Mouse (Mus musculus): ENCODE results near the gene Lsm6. TPM values are rescaled to one million over a fixed set of nuclear protein-coding genes. Genes with fewer than 3 reads are reported as not detected.
"Not testable (repeated sequence)": the region's sequence is repeated elsewhere in the genome, so short reads cannot be mapped to it uniquely, and the experiment has no call there.

Lsm6 gene
- polyA plus RNA-seq, 1 experiment from 2014 or later: 286 TPM

- Histone ChIP-seq H3K9me3 (ENCODE audit: low read depth, low read length) (no peaks in the 10 kb centered on the region), H3K27me3 (ENCODE audit: insufficient read depth, low read length) (no peaks in the 10 kb centered on the region), H3K27ac (ENCODE audit: low read depth) (no peak overlapping the region; the same call in 1 of the 2 replicates), H3K4me3 (ENCODE audit: low read depth, low read length) (no peak overlapping the region), H3K4me2 (no peak overlapping the region), H3K36me3 (ENCODE audit: insufficient read depth) (no peaks in the 10 kb centered on the region), H3K9ac (no peak overlapping the region), H3K4me1 (ENCODE audit: insufficient read depth) (0 out of 2 replicates have a peak, but pooled peaks cover 3% of the 10 kb centered on the region)
- WGBS: 38% methylated on average over 3 of the region's 3 CpGs
- ATAC-seq (ENCODE audit: insufficient read depth): peak; percentile 14; the same call in 1 of the 2 replicates
- DNase-seq: peak; percentile 68
- no peak for TF ChIP-seq CTCF (IDR thresholded peaks at IDR 0.05; ENCODE audit: low read depth)
These were observed 26.3 kb upstream of the Lsm6 start for GRCm38 (mm10) chr8:78847240-78847639.

- no peak for TF ChIP-seq CTCF (IDR thresholded peaks at IDR 0.05; ENCODE audit: low read depth)
- Histone ChIP-seq H3K9me3 (ENCODE audit: low read depth, low read length) (no peaks in the 10 kb centered on the region), H3K27me3 (ENCODE audit: insufficient read depth, low read length) (no peaks in the 10 kb centered on the region), H3K36me3 (ENCODE audit: insufficient read depth) (no peaks in the 10 kb centered on the region), H3K27ac (ENCODE audit: low read depth) (no peak overlapping the region), H3K4me2 (no peak overlapping the region), H3K9ac (no peak overlapping the region), H3K4me1 (ENCODE audit: insufficient read depth) (0 out of 2 replicates have a peak, but pooled peaks cover 3% of the 10 kb centered on the region), H3K4me3 (ENCODE audit: low read depth, low read length) (no peak overlapping the region)
- no peak for ATAC-seq (ENCODE audit: insufficient read depth)
- DNase-seq: no peak
- WGBS: 73% methylated on average over 5 of the region's 5 CpGs
These were observed 23.6 kb upstream of the Lsm6 start for GRCm38 (mm10) chr8:78844559-78844958.

GRCm38 (mm10) chr8:78838656-78839413 is 17.9 kb upstream of the Lsm6 start:
- 65% methylated on average over 7 of the region's 7 CpGs for WGBS

GRCm38 (mm10) chr8:78836091-78836490 is 15.2 kb upstream of the Lsm6 start:
- DNase-seq (no peak), ATAC-seq (ENCODE audit: insufficient read depth) (no peak)
- Histone ChIP-seq H3K4me1 (ENCODE audit: insufficient read depth) (no peaks in the 10 kb centered on the region), H3K27ac (ENCODE audit: low read depth) (no peak overlapping the region), H3K36me3 (ENCODE audit: insufficient read depth) (no peaks in the 10 kb centered on the region), H3K27me3 (ENCODE audit: insufficient read depth, low read length) (no peaks in the 10 kb centered on the region), H3K4me2 (no peak overlapping the region), H3K4me3 (ENCODE audit: low read depth, low read length) (no peak overlapping the region), H3K9me3 (ENCODE audit: low read depth, low read length) (no peaks in the 10 kb centered on the region), H3K9ac (no peak overlapping the region)
- whole genome bisulfite sequencing: 97% methylated on average over 6 of the region's 6 CpGs
- TF ChIP-seq CTCF (IDR thresholded peaks at IDR 0.05; ENCODE audit: low read depth): no peak

More at GRCm38 (mm10) chr8:78838656-78839413, 17.9 kb upstream of the Lsm6 start:
- Histone ChIP-seq H3K9me3 (ENCODE audit: low read depth, low read length) (no peaks in the 10 kb centered on the region), H3K9ac (no peak overlapping the region), H3K4me2 (no peak overlapping the region), H3K4me3 (ENCODE audit: low read depth, low read length) (no peak overlapping the region), H3K36me3 (ENCODE audit: insufficient read depth) (no peaks in the 10 kb centered on the region), H3K27ac (ENCODE audit: low read depth) (no peak overlapping the region), H3K4me1 (ENCODE audit: insufficient read depth) (no peaks in the 10 kb centered on the region), H3K27me3 (ENCODE audit: insufficient read depth, low read length) (no peaks in the 10 kb centered on the region)
- no peak for ATAC-seq (ENCODE audit: insufficient read depth)
- TF ChIP-seq CTCF (IDR thresholded peaks at IDR 0.05; ENCODE audit: low read depth): no peak
- DNase-seq: no peak

GRCm38 (mm10) chr8:78828414-78828813 is 7.5 kb upstream of the Lsm6 start:
- TF ChIP-seq CTCF (IDR thresholded peaks at IDR 0.05; ENCODE audit: low read depth): no peak
- DNase-seq: peak; percentile 20
- no peaks in the 10 kb centered on the region for H3K4me1 ChIP-seq (ENCODE audit: insufficient read depth)
- no peaks in the 10 kb centered on the region for H3K9me3 ChIP-seq (ENCODE audit: low read depth, low read length)
- H3K4me2 ChIP-seq: no peak overlapping the region
- no peak overlapping the region for H3K9ac ChIP-seq
- no peak for ATAC-seq (ENCODE audit: insufficient read depth)
- 73% methylated on average over 11 of the region's 11 CpGs for WGBS
- no peak overlapping the region for H3K27ac ChIP-seq (ENCODE audit: low read depth)
- no peaks in the 10 kb centered on the region for H3K36me3 ChIP-seq (ENCODE audit: insufficient read depth)
- no peak overlapping the region for H3K4me3 ChIP-seq (ENCODE audit: low read depth, low read length)
- H3K27me3 ChIP-seq (ENCODE audit: insufficient read depth, low read length): no peaks in the 10 kb centered on the region

GRCm38 (mm10) chr8:78824515-78824914 is 3.6 kb upstream of the Lsm6 start:
- DNase-seq (no peak), ATAC-seq (ENCODE audit: insufficient read depth) (no peak)
- Histone ChIP-seq H3K36me3 (ENCODE audit: insufficient read depth) (no peaks in the 10 kb centered on the region), H3K9ac (no peak overlapping the region), H3K4me1 (ENCODE audit: insufficient read depth) (no peaks in the 10 kb centered on the region), H3K9me3 (ENCODE audit: low read depth, low read length) (no peaks in the 10 kb centered on the region), H3K4me3 (ENCODE audit: low read depth, low read length) (no peak overlapping the region), H3K27ac (ENCODE audit: low read depth) (no peak overlapping the region), H3K4me2 (no peak overlapping the region), H3K27me3 (ENCODE audit: insufficient read depth, low read length) (no peaks in the 10 kb centered on the region)
- 81% methylated on average over 4 of the region's 4 CpGs for WGBS
- no peak for TF ChIP-seq CTCF (IDR thresholded peaks at IDR 0.05; ENCODE audit: low read depth)

- not testable (repeated sequence) for ATAC-seq (ENCODE audit: insufficient read depth); H3K4me1 ChIP-seq (ENCODE audit: insufficient read depth); H3K9me3 ChIP-seq (ENCODE audit: low read depth, low read length); H3K27me3 ChIP-seq (ENCODE audit: insufficient read depth, low read length); DNase-seq
- Histone ChIP-seq H3K36me3 (ENCODE audit: insufficient read depth) (peaks cover 27% of the 10 kb centered on the region; the same call in 1 of the 2 replicates), H3K4me2 (peak overlapping the region; percentile 74), H3K9ac (peak overlapping the region; percentile 86), H3K27ac (ENCODE audit: low read depth) (peak overlapping the region; percentile 97), H3K4me3 (ENCODE audit: low read depth, low read length) (peak overlapping the region; percentile 75)
- 30% methylated on average over 3 of the region's 3 CpGs for WGBS
These were observed 967 bp downstream of the Lsm6 start for GRCm38 (mm10) chr8:78819973-78820372.

Measured in lung, embryonic 14.5 days (tissue).